Mouse (Mus musculus): ENCODE data around the gene Amer2. TPM values are rescaled to one million over a fixed set of nuclear protein-coding genes. Genes with fewer than 3 reads are reported as not detected.
A peak's percentile ranks its signal among the peaks of the same experiment; 100 is the strongest.
"Not testable (repeated sequence)": the region's sequence is repeated elsewhere in the genome, so short reads cannot be mapped to it uniquely, and the experiment has no call there.

Amer2 gene
- not detected in 2 replicates for polyA plus RNA-seq (2012; ENCODE audit: insufficient read depth, insufficient read length, missing spikeins)

DNA sequence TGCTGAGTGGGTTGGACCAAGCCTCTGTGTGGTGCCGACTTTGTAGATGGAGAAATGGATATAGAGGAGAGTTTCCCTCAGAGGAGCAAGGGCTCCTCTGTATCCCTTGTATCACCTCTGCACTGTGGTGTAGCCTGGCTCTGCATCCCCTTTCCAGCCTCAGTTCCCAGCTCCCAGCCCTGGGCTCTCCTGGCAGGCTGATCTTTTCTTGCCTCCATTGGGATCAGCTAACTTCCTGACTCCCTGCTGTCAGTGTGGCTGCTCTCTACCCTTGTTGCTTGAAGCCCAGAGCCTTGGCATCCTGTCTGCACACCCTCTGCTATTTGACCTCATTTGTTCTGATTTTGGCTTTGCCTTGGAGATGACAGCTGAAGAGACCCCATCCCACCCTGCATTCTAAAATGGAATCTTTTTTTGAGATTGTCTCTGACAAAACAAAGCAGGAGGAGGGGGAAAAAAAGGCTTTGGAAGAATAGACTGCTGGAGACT lies at the start of gene Amer2:
Amer2 (plus strand) TSS at position 439 of the 489 bp plus-strand sequence.
- Histone ChIP-seq H3K4me3 (ENCODE audit: insufficient read depth, low read depth, low read length) (no peak within 1 kb of the TSS), H3K27ac (replicated peaks; ENCODE audit: low read depth, low read length) (no peak within 1 kb of the TSS), H3K4me1 (ENCODE audit: control insufficient read depth, insufficient read depth, insufficient read length, low read length) (no peaks in the 10 kb centered on the region)

GRCm38 (mm10) chr14:60340001-60340400 lies 33.1 kb upstream of the Amer2 start:
- not testable (repeated sequence) for H3K4me1 ChIP-seq (ENCODE audit: control insufficient read depth, insufficient read depth, insufficient read length, low read length); H3K27ac ChIP-seq (replicated peaks; ENCODE audit: low read depth, low read length); H3K4me3 ChIP-seq (ENCODE audit: insufficient read depth, low read depth, low read length)

- Histone ChIP-seq H3K4me3 (ENCODE audit: insufficient read depth, low read depth, low read length) (no peak overlapping the region), H3K27ac (replicated peaks; ENCODE audit: low read depth, low read length) (no peak overlapping the region), H3K4me1 (ENCODE audit: control insufficient read depth, insufficient read depth, insufficient read length, low read length) (no peaks in the 10 kb centered on the region)
Observed at GRCm38 (mm10) chr14:60340570-60340969, 32.5 kb upstream of the Amer2 start.

DNA sequence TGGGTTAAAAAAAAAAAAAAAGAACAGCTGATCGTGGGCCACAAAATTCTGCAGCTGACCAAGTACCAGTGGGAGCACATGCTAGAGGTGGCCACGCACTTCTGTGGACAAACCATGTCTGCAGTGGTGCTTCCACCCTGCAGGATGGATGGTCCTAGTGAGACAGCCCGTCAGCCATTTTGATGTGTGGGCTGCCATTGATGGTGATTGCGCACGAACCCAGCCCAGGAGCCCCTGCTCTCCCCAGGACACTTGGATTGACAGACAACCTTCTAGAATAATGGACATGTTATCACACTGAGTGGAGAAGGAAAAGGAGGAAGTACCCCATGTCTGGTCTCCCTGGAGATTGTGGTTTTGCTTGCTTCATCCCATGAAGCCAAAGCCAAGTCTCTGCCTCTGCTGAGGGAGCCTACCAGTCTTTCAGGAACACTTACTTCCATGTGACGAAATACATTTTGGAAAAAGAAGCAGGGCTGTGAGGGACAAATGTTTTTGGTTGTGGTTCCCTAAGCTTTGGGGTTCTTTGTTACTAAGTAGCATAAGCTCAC lies 27.7 kb upstream of the Amer2 start:
- Histone ChIP-seq H3K4me3 (ENCODE audit: insufficient read depth, low read depth, low read length) (no peak overlapping the region), H3K4me1 (ENCODE audit: control insufficient read depth, insufficient read depth, insufficient read length, low read length) (no peaks in the 10 kb centered on the region), H3K27ac (replicated peaks; ENCODE audit: low read depth, low read length) (no peak overlapping the region)

GRCm38 (mm10) chr14:60358347-60358746 lies 14.7 kb upstream of the Amer2 start:
- Histone ChIP-seq H3K4me1 (ENCODE audit: control insufficient read depth, insufficient read depth, insufficient read length, low read length) (no peaks in the 10 kb centered on the region), H3K4me3 (ENCODE audit: insufficient read depth, low read depth, low read length) (no peak overlapping the region), H3K27ac (replicated peaks; ENCODE audit: low read depth, low read length) (no peak overlapping the region)

GRCm38 (mm10) chr14:60361380-60362212 lies 11.5 kb upstream of the Amer2 start:
- no peaks in the 10 kb centered on the region for H3K4me1 ChIP-seq (ENCODE audit: control insufficient read depth, insufficient read depth, insufficient read length, low read length)
- no peak overlapping the region for H3K4me3 ChIP-seq (ENCODE audit: insufficient read depth, low read depth, low read length)
- H3K27ac ChIP-seq (replicated peaks; ENCODE audit: low read depth, low read length) = no peak overlapping the region

- Histone ChIP-seq H3K4me3 (ENCODE audit: insufficient read depth, low read depth, low read length) (no peak overlapping the region), H3K4me1 (ENCODE audit: control insufficient read depth, insufficient read depth, insufficient read length, low read length) (no peaks in the 10 kb centered on the region), H3K27ac (replicated peaks; ENCODE audit: low read depth, low read length) (no peak overlapping the region)
Observed at GRCm38 (mm10) chr14:60366729-60367128, 6.3 kb upstream of the Amer2 start.

DNA sequence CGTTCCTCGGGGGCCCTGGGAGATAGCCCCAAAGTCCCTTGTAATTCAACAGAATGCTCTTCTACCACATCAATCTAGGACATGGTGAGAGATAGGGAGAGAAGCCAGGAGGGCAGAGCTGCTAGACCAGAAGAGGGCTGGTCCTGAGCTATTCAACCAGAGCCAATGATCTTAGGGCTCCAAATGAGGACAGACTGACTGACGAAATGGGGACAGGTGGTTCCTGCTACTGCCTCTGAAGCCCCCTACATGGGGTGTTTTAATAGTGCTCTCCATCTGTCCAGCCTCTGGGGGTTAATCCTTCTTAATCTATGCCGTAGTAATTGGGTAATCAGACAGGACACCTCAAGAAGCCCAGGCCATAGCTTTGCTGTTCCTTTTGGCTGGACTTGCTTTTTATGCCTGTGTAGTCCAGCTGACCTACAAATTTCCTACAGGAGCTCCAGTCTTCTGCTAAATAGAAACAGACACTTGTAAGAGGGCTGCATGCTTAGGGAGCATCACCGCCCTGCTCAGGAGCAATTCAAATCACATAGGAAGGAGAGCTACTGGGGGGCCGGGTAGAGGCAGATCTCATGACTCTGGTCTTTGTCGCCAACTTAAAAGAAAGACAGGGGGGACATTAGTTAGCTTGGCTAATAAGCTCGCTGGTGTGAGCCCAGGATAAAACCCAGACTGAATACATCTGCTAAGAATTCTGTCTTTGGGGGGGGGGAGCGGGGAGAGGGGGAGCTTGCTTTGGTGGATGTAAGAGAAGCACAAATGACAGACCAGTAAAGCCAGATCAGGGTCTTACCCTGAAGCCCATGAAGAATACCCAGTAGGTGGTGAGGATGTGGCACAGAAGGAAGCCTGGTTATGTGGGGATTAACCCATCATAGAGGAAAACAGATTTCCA lies 4.0 kb upstream of the Amer2 start:
- Histone ChIP-seq H3K27ac (replicated peaks; ENCODE audit: low read depth, low read length) (no peak overlapping the region), H3K4me3 (ENCODE audit: insufficient read depth, low read depth, low read length) (no peak overlapping the region), H3K4me1 (ENCODE audit: control insufficient read depth, insufficient read depth, insufficient read length, low read length) (no peaks in the 10 kb centered on the region)

- H3K27ac ChIP-seq (replicated peaks; ENCODE audit: low read depth, low read length) = no peak overlapping the region
- no peak overlapping the region for H3K4me3 ChIP-seq (ENCODE audit: insufficient read depth, low read depth, low read length)
- H3K4me1 ChIP-seq (ENCODE audit: control insufficient read depth, insufficient read depth, insufficient read length, low read length) = no peaks in the 10 kb centered on the region
Observed at GRCm38 (mm10) chr14:60369667-60370315, 3.3 kb upstream of the Amer2 start.

DNA sequence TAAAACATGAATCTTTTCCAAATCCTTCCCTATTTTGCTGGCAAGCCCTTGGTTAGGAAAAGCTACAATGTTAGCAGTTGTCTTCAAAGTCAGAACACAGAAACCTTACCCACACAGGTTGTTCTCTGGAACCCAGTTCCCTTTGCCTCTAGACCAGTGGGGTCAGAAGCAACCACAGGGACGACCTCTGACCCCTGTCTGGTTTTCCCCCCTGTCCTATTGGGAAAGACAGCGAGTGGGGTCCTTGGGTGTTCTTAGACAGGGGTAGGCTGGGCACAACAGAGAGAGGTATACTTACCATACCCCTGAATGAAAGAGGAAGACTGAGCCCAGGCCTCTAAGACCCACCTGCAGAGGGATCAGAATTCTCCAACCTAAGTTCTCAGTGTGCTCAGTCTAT lies 4.0 kb downstream of the Amer2 start:
- Histone ChIP-seq H3K27ac (replicated peaks; ENCODE audit: low read depth, low read length) (no peak overlapping the region), H3K4me3 (ENCODE audit: insufficient read depth, low read depth, low read length) (no peak overlapping the region), H3K4me1 (ENCODE audit: control insufficient read depth, insufficient read depth, insufficient read length, low read length) (no peaks in the 10 kb centered on the region)

DNA sequence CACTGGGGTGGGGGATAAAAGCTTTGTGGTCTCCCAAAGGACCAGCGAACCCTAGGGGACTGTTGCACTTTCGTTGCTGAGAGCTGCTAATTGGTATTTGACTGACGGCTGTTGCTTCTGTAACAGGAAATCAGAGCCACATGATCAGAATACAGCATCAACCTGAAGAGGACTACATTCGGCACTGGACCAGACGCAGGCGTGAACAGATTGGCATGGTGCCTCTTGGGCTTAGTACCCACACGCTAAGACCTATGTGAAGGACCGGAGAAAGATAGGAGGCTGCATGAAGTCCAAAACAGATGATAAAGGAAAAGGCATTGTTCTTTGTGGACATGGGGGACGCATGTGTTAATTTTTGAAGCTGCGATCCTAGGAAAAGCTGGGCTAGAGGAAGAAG lies 4.5 kb downstream of the Amer2 start:
- 0 out of 2 replicates have a peak overlapping the region, but pooled peaks have one; percentile 33 for H3K4me3 ChIP-seq (ENCODE audit: insufficient read depth, low read depth, low read length)
- no peaks in the 10 kb centered on the region for H3K4me1 ChIP-seq (ENCODE audit: control insufficient read depth, insufficient read depth, insufficient read length, low read length)
- no peak overlapping the region for H3K27ac ChIP-seq (replicated peaks; ENCODE audit: low read depth, low read length)

DNA sequence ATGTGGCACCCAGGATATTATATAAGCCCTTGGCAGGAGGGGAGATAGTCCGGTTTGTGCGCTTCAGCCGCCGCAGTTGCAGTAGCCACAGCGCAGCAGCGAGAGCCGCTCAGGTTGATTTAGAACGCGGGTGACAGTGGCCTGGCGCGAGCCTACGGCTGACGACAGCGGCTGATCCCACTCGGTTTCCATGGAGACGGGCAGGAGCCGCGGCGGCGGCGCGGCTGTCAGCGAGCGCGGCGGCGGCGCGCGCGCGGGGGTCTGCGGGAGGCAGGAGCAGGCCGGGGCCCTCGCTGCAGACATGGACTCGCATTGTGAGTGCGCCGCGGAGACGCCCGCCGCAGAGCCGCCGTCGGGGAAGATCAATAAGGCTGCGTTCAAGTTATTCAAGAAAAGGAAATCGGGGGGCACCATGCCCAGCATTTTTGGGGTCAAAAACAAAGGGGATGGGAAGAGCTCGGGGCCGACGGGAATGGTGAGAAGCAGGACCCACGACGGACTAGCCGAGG lies 5.1 kb downstream of the Amer2 start:
- H3K4me3 ChIP-seq (ENCODE audit: insufficient read depth, low read depth, low read length) = peak overlapping the region; percentile 33; the same call in 1 of the 2 replicates
- H3K27ac ChIP-seq (replicated peaks; ENCODE audit: low read depth, low read length) = no peak overlapping the region
- no peaks in the 10 kb centered on the region for H3K4me1 ChIP-seq (ENCODE audit: control insufficient read depth, insufficient read depth, insufficient read length, low read length)

DNA sequence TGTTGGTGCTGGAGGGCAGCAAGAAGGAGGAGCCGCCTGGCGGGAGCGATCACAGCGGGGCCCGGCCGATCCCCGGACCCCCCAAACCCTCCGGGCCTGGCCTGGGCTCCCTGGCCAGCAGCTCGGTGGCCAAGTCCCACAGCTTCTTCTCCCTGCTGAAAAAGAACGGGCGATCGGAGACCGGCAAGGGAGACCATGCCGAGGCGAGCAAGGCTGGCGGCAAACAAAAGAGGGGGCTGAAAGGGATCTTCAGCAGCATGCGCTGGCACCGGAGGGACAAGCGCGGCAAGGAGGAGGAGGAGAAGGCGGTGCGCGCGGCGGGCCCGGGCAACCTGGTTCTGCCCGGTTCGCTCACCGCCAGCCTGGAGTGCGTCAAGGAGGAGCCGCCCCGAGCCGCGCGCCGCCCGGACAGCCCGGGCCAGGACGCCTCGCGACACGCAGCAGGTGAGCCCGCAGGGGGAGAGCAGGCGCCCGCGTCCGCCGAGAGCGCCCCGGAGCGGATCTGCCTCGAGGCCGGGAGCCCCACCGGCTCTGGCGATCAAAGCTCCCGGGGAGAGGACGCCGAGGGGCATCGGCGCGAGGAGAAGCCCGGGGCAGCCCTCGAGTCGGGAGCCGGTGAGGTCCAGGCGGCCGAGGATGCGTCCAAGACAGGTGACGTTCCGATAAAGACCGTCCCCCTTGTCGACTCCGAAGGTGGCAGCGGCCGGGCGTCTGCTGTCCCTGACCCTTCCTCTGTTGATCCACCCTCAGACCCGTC lies 5.7 kb downstream of the Amer2 start:
- Histone ChIP-seq H3K4me3 (ENCODE audit: insufficient read depth, low read depth, low read length) (peak overlapping the region; percentile 33), H3K4me1 (ENCODE audit: control insufficient read depth, insufficient read depth, insufficient read length, low read length) (no peaks in the 10 kb centered on the region), H3K27ac (replicated peaks; ENCODE audit: low read depth, low read length) (no peak overlapping the region)

All from brown adipose tissue, adult 24 weeks (tissue).